22 mouse cellular contexts compared by ENCODE assay signal in genomic region chr19:32497411-32497810, GRCm38 (mm10). TPM values are rescaled to one million over a fixed set of nuclear protein-coding genes. Genes with fewer than 3 reads are reported as not detected.
A peak's percentile ranks its signal among the peaks of the same experiment; 100 is the strongest.
DNase-seq lines count a peak whose midpoint lies in the region; ATAC-seq and TF ChIP-seq lines count a peak whose summit lies in the region.
"Had no signal": no experiment of that assay in that cellular context is flagged by ENCODE, and none has a peak within 500 bp of the region (broad histone marks: within the 10 kb centered on the region; RNA-seq: fewer than 3 reads in every experiment).

No protein-coding gene starts in this region.

- H3K9me3 ChIP-seq in kidney, embryonic 14.5 days (ENCODE audit: control insufficient read depth, low read length), result no peaks in the 10 kb centered on the region
- H3K9me3 ChIP-seq: embryonic facial prominence, embryonic 15.5 days; forebrain, embryonic 10.5 days; heart, embryonic 15.5 days; hindbrain, embryonic 10.5 days had no signal

- peak overlapping the region; percentile 51; the same call in 1 of the 2 replicates for H3K27ac ChIP-seq in kidney, adult 2 months (ENCODE audit: insufficient read depth, low read depth, low read length)
- no peak overlapping the region for H3K27ac ChIP-seq in kidney, embryonic 14.5 days (ENCODE audit: low read depth, low read length)
- H3K27ac ChIP-seq: embryonic facial prominence, embryonic 15.5 days; forebrain, embryonic 10.5 days; heart, adult 2 months; heart, embryonic 15.5 days; hindbrain, embryonic 10.5 days; hindbrain, embryonic 14.5 days had no signal

- H3K4me3 ChIP-seq in kidney, adult 2 months (ENCODE audit: insufficient read depth, low read depth, low read length), result no peak overlapping the region
- no peak overlapping the region for H3K4me3 ChIP-seq in kidney, embryonic 14.5 days (ENCODE audit: low read length)
- H3K4me3 ChIP-seq: embryonic facial prominence, embryonic 15.5 days; erythroblast, embryonic 14.5 days; forebrain, embryonic 10.5 days; heart, adult 2 months; heart, embryonic 15.5 days; hindbrain, embryonic 10.5 days had no signal

- WGBS in kidney, adult 2 months, result 61% methylated on average over 6 of the region's 6 CpGs
- WGBS in kidney, embryonic 14.5 days, result 84% methylated on average over 6 of the region's 6 CpGs

- ATAC-seq in kidney, embryonic 14.5 days (ENCODE audit: low FRiP score, low TSS enrichment), result no peak
- ATAC-seq in megakaryocyte-erythroid progenitor cell, adult 5-6 weeks (replicated peaks; ENCODE audit: low FRiP score, low TSS enrichment, poor library complexity, severe bottlenecking), result peak; percentile 45; the same call in 1 of the 2 replicates
- ATAC-seq: forebrain, embryonic 14.5 days had no signal

- H3K4me2 ChIP-seq in kidney, embryonic 14.5 days (replicated peaks; ENCODE audit: low read depth, low read length), result no peak overlapping the region
- H3K4me2 ChIP-seq: embryonic facial prominence, embryonic 15.5 days; heart, embryonic 11.5 days; heart, embryonic 15.5 days; hindbrain, embryonic 14.5 days had no signal

- H3K4me1 ChIP-seq in kidney, adult 2 months (ENCODE audit: control insufficient read depth, insufficient read depth, low read length), result peaks cover 24% of the 10 kb centered on the region; the same call in 1 of the 2 replicates
- no peaks in the 10 kb centered on the region for H3K4me1 ChIP-seq in kidney, embryonic 14.5 days (ENCODE audit: control insufficient read depth, insufficient read depth, low read length)
- H3K4me1 ChIP-seq: embryonic facial prominence, embryonic 15.5 days; forebrain, embryonic 10.5 days; heart, embryonic 15.5 days; hindbrain, embryonic 10.5 days had no signal

- H3K27me3 ChIP-seq in kidney, adult 2 months (replicated peaks; ENCODE audit: control insufficient read depth, insufficient read depth, low read length), result no peaks in the 10 kb centered on the region
- H3K27me3 ChIP-seq in kidney, embryonic 14.5 days (ENCODE audit: control insufficient read depth, insufficient read depth, low read length), result no peaks in the 10 kb centered on the region
- H3K27me3 ChIP-seq: CH12.LX; embryonic facial prominence, embryonic 15.5 days; heart, embryonic 15.5 days had no signal

- H3K36me3 ChIP-seq in kidney, adult 2 months (ENCODE audit: control insufficient read depth, insufficient read depth, low read length), result 0 out of 2 replicates have a peak, but pooled peaks cover 2% of the 10 kb centered on the region
- peaks cover 43% of the 10 kb centered on the region; the same call in 1 of the 2 replicates for H3K36me3 ChIP-seq in kidney, embryonic 14.5 days (ENCODE audit: control insufficient read depth, insufficient read depth, low read length)

- TF ChIP-seq CTCF in kidney, adult 2 months (conservative IDR thresholded peaks at IDR 0.05; ENCODE audit: insufficient read depth, insufficient read length, low read depth, low read length), result no peak

- peak; percentile 30 for DNase-seq in kidney, adult 2 months
- peak; percentile 40 for DNase-seq in thymus, postnatal 0 days (ENCODE audit: low spot score)
- no peak for DNase-seq in thymus, postnatal 25 days
- DNase-seq in c-Kit-positive CD71-positive TER-119-positive erythroid progenitor cells, embryonic 14.5 days (ENCODE audit: low spot score), result no peak
- DNase-seq: adrenal gland, postnatal 10 days; cerebellum, adult 8-10 months; cerebellum, postnatal 14 days; embryo, embryonic 11 days; gastrocnemius, postnatal 10 days; heart, adult 2 months; heart, postnatal 14 days had no signal

- no peak overlapping the region for H3K9ac ChIP-seq in kidney, embryonic 14.5 days (ENCODE audit: low read depth, low read length)
- H3K9ac ChIP-seq: embryonic facial prominence, embryonic 15.5 days; heart, embryonic 15.5 days; hindbrain, embryonic 14.5 days had no signal

- no peak for TF ChIP-seq POLR2A in kidney, adult 2 months (IDR thresholded peaks at IDR 0.05; ENCODE audit: low read depth, low read length)

RNA-seq across cellular contexts. Expression of gene Minpp1, which starts 11.8 kb away (rescaled TPM):
- 38.2 and 60.2 TPM in 2 replicates for polyA plus RNA-seq in kidney, adult 2 months (2012; rRNA removed)
- polyA plus RNA-seq in kidney, embryonic 14.5 days (2014; fragmentation: Nextera tagmentation; extraction: Ambion mirVana), result 62.6 and 82.4 TPM in 2 replicates
- 62.0 and 66.4 TPM in 2 replicates for polyA plus RNA-seq in thymus, postnatal 0 days (2015; fragmentation: Nextera tagmentation; extraction: Ambion mirVana)
- 239 and 247 TPM in 2 replicates for total RNA-seq in megakaryocyte-erythroid progenitor cell, adult 5-6 weeks (2014; fragmentation: Nextera tagmentation)
- 192 and 210 TPM in 2 replicates for total RNA-seq in megakaryocyte-erythroid progenitor cell, adult 5-6 weeks (2017)

RNA-seq across cellular contexts. Expression of gene Rpl9-ps6, which starts 31.0 kb away (rescaled TPM):
- polyA plus RNA-seq in kidney, adult 2 months (2012; rRNA removed), result 8.3 and 9.4 TPM in 2 replicates
- 142 and 148 TPM in 2 replicates for polyA plus RNA-seq in kidney, embryonic 14.5 days (2014; fragmentation: Nextera tagmentation; extraction: Ambion mirVana)
- 150 and 157 TPM in 2 replicates for polyA plus RNA-seq in thymus, postnatal 0 days (2015; fragmentation: Nextera tagmentation; extraction: Ambion mirVana)
- 149 and 176 TPM in 2 replicates for total RNA-seq in megakaryocyte-erythroid progenitor cell, adult 5-6 weeks (2014; fragmentation: Nextera tagmentation)
- 113 and 151 TPM in 2 replicates for total RNA-seq in megakaryocyte-erythroid progenitor cell, adult 5-6 weeks (2017)

Comparison
In these comparisons a context has a peak if more than half of its experiments do, and no peak if none do; other contexts are left out.
1. DNase-seq: peak in kidney, adult 2 months (single experiment) and thymus, postnatal 0 days (single experiment); none in thymus, postnatal 25 days (single experiment) and c-Kit-positive CD71-positive TER-119-positive erythroid progenitor cells, embryonic 14.5 days (single experiment).
2. RNA of gene Rpl9-ps6, which starts 31.0 kb away (polyA plus RNA-seq): 150 to 157 TPM in thymus, postnatal 0 days and 142 to 148 TPM in kidney, embryonic 14.5 days; 8.3 to 9.4 TPM in kidney, adult 2 months; every median in the first group is over 10 times any median in the second.